Mouse (Mus musculus) left cerebral cortex, adult 9 months (tissue): ENCODE measurements around the gene Nr2f6.
A peak's percentile ranks its signal among the peaks of the same experiment; 100 is the strongest.

Experiments
- DNase-seq, 2 experiments: peaks; one replicate each; pipeline ENCODE4 v3.0.0; 2022; ENCODE audit warnings: low spot score in 2 of 2

The Nr2f6 gene

GRCm38 (mm10) chr8:71381421-71381970 is at the start of gene Nr2f6:
Gene Nr2f6 (minus strand): TSS chr8:71381960.
- DNase-seq = no peak

GRCm38 (mm10) chr8:71422121-71422520 is 40.4 kb upstream of the Nr2f6 start:
- DNase-seq = no peak

- no peak for DNase-seq
Observed at GRCm38 (mm10) chr8:71411535-71412273, 29.9 kb upstream of the Nr2f6 start.

- DNase-seq = no peak
Observed at GRCm38 (mm10) chr8:71408231-71408630, 26.5 kb upstream of the Nr2f6 start.

GRCm38 (mm10) chr8:71407441-71407840 is 25.7 kb upstream of the Nr2f6 start:
- DNase-seq = no peak

GRCm38 (mm10) chr8:71406099-71407015 is 24.6 kb upstream of the Nr2f6 start:
- DNase-seq = no peak

GRCm38 (mm10) chr8:71405401-71406098 is 23.8 kb upstream of the Nr2f6 start, which contains the start of gene Ankle1:
Gene Ankle1 (plus strand): TSS chr8:71406010.
- DNase-seq = peak; percentile 79 to 95

- no peak for DNase-seq
Observed at GRCm38 (mm10) chr8:71404951-71405351, 23.2 kb upstream of the Nr2f6 start.

GRCm38 (mm10) chr8:71404011-71404410 is 22.3 kb upstream of the Nr2f6 start:
- no peak for DNase-seq

GRCm38 (mm10) chr8:71403107-71403885 is 21.5 kb upstream of the Nr2f6 start:
- no peak for DNase-seq

- DNase-seq = no peak
Observed at GRCm38 (mm10) chr8:71402446-71402964, 20.7 kb upstream of the Nr2f6 start.

- DNase-seq = no peak
Observed at GRCm38 (mm10) chr8:71401454-71401853, 19.7 kb upstream of the Nr2f6 start.

- DNase-seq = no peak
Observed at GRCm38 (mm10) chr8:71400826-71401225, 19.1 kb upstream of the Nr2f6 start.

GRCm38 (mm10) chr8:71397701-71398100 is 15.9 kb upstream of the Nr2f6 start:
- DNase-seq = no peak

GRCm38 (mm10) chr8:71396639-71397305 is 15.0 kb upstream of the Nr2f6 start, which contains the start of gene Babam1:
Gene Babam1 (plus strand): TSS chr8:71396861.
- peak; percentile 92 to 96 for DNase-seq

GRCm38 (mm10) chr8:71395629-71396028 is 13.9 kb upstream of the Nr2f6 start, which contains the start of gene Ushbp1:
Gene Ushbp1 (minus strand): TSS chr8:71395802.
- DNase-seq = no peak

GRCm38 (mm10) chr8:71395071-71395470 is 13.3 kb upstream of the Nr2f6 start:
- no peak for DNase-seq

- no peak for DNase-seq
Observed at GRCm38 (mm10) chr8:71394481-71394880, 12.7 kb upstream of the Nr2f6 start.

- no peak for DNase-seq
Observed at GRCm38 (mm10) chr8:71392871-71393270, 11.1 kb upstream of the Nr2f6 start.

GRCm38 (mm10) chr8:71392391-71392790 is 10.6 kb upstream of the Nr2f6 start:
- no peak for DNase-seq
